Mouse (Mus musculus): Measurements from ENCODE around the gene Etv3.

DNA sequence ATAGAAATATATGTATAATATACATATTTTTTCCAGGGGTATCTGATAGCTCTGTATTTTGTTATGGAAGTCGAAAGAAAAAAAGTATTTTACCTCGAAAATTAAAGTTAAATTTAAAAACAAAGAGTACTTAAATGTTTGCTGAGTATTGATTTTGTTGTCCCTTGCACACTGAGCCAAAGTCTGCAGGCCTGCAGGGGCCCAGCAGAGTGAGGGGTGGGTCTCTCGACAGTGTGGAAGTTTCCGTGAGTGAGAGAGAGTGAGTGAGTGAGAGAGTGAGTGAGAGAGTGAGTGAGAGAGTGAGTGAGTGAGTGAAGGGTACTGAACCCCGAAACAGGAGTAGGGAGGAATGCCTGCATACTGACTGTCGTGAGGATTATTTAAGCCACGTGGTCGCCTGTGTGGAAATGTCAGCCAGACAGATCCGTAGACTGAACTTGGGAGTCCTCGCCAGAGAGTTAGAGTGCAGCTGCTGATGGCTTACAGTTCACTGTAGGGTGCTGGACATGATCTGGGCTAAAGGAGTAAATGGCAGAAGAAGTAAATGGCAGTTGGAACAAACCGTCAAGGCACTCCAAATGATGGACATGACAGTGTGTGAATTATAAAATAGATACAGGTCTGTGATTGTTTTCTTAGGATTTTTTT, 14.9 kb downstream of the Etv3 start:
- TF ChIP-seq POLR2A (IDR thresholded peaks at IDR 0.05; ENCODE audit: insufficient read length, low read depth) = no peak
- TF ChIP-seq TCF3 (IDR thresholded peaks at IDR 0.05; ENCODE audit: insufficient read length, low read depth) = no peak
- no peak for TF ChIP-seq MYOD1 (IDR thresholded peaks at IDR 0.05; ENCODE audit: control insufficient read depth in 1 of 3, insufficient read length in 2 of 3, low read depth in 2 of 3)
- TF ChIP-seq POLR2AphosphoS2 (IDR thresholded peaks at IDR 0.05; ENCODE audit: insufficient read length, low read depth) = no peak
- no peak for TF ChIP-seq MYOG (IDR thresholded peaks at IDR 0.05; ENCODE audit: control insufficient read depth in 1 of 3, insufficient read depth in 1 of 3, insufficient read length in 2 of 3, low read depth in 2 of 3)
- no peak for TF ChIP-seq USF1 (IDR thresholded peaks at IDR 0.05; ENCODE audit: low read depth)
- TF ChIP-seq MAX (IDR thresholded peaks at IDR 0.05; ENCODE audit: low read depth) = no peak
- TF ChIP-seq SRF (IDR thresholded peaks at IDR 0.05; ENCODE audit: control insufficient read depth, insufficient read length, low read depth) = no peak
- TF ChIP-seq TCF12 (IDR thresholded peaks at IDR 0.05; ENCODE audit: insufficient read depth, poor library complexity, severe bottlenecking) = no peak

All from myocyte (in vitro differentiated cells).